Mouse (Mus musculus) spleen, adult 2 months (tissue): ENCODE results near the gene Gm20388.

ENCODE experiments used
- CTCF ChIP-seq: fragments of 200-500 bp; IDR thresholded peaks from 2 replicates; pipeline ENCODE4 v1.5.1; 2011; ENCODE audit warnings: mild to moderate bottlenecking, inconsistent platforms; ENCODE audit not compliant: insufficient read depth, insufficient read length, insufficient replicate concordance; ENCODE audit errors: extremely low read depth
- POLR2A ChIP-seq: fragments of 200-500 bp; IDR thresholded peaks from 2 replicates; pipeline ENCODE4 v1.6.1; 2011; ENCODE audit warnings: low read depth, low read length, inconsistent platforms

- TF ChIP-seq CTCF (no peak), POLR2A (no peak)
These were observed 2140.0 kb downstream of the Gm20388 start for GRCm38 (mm10) chr8:122050620-122051019.
